Mouse (Mus musculus): Measurements from ENCODE around the gene Slc7a7.
A peak's percentile ranks its signal among the peaks of the same experiment; 100 is the strongest.
"Not testable (repeated sequence)": the region's sequence is repeated elsewhere in the genome, so short reads cannot be mapped to it uniquely, and the experiment has no call there.

The Slc7a7 gene

DNA sequence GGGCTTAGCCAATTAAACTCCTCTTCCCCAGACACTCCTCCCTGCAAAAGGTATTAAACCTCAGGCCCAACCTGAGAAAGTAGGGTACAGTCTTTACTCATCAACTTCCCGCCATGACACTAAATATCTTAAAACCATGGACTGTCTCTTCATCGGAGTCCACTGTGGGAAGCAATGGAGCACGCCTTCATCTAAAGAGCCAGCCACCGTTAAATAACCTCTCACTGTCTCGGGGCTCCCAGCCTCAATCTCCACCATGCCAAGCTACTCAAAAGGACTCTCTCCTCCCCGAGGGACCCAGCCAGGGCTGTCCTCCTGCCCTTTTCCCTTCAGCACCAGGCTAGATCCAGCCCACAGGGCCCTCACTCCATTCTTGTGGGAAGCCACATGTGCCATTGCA, 47.0 kb downstream of the Slc7a7 start:
- no peak for DNase-seq

DNA sequence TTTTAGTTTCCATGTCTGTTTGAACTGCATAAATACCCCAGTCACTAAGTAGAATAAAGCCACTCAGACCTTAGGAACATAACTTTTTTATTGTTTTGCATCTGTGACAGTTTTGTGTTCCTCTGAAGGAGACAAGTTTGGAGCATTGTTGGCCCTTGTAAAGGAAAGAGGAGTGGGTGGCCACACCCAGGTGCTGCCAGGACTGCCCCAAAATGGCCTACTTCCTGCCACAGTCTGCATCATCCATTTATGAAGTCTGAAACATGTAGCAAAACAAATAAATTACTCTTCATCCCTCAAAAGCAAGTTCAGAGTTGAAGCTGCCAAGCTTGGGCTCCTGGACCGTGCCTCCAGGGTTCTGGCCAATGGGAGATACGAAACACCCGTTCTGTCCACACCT, 48.2 kb downstream of the Slc7a7 start:
- DNase-seq = no peak

DNA sequence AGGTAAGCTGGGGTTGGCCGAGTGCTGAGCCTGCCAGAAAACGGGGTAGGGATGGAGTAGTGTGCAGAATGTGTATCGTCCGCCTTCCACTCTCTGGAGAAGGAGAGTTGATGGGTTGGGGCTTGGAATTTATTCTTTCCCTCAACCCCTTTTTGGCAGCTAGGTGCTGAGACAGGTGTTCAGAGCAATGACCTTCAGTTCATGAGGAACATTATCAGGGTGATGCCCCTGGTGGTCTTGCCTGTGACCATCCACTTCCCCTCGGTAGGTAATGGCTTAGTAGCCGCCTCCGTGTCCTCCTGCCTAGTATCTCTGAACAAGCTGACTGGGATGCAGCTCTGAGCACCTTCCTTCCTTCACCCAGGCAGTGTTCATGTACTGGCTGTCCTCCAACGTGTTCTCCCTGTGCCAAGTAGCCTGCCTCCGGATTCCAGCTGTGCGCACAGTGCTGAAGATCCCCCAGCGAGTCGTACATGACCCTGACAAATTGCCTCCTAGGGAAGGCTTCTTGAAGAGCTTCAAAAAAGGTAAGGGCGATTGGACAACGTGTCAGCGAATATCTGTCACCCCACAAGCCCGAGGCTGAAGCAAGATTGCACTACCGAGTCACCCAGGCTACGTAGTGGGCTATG, 50.0 kb downstream of the Slc7a7 start:
- DNase-seq = no peak

DNA sequence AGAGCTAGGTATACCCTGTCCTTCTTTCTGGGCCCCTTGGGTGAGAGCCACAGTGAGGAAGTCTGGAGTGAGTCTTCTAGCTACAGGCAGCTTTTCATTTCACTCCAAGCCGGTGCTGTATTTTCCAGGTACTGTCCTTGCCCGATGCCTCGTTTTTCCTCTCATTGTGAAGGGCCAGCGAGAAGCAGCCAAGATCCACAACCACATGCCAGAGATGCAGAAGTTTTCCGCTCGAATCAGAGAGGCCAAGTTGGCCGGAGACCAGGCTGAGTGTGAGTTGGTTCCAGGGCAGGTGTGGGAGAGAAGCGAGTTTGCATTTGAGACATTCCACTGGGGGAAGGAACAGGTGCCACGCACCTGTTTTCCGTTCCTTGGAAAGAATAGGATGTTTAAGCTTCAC, 51.0 kb downstream of the Slc7a7 start:
- no peak for DNase-seq

DNA sequence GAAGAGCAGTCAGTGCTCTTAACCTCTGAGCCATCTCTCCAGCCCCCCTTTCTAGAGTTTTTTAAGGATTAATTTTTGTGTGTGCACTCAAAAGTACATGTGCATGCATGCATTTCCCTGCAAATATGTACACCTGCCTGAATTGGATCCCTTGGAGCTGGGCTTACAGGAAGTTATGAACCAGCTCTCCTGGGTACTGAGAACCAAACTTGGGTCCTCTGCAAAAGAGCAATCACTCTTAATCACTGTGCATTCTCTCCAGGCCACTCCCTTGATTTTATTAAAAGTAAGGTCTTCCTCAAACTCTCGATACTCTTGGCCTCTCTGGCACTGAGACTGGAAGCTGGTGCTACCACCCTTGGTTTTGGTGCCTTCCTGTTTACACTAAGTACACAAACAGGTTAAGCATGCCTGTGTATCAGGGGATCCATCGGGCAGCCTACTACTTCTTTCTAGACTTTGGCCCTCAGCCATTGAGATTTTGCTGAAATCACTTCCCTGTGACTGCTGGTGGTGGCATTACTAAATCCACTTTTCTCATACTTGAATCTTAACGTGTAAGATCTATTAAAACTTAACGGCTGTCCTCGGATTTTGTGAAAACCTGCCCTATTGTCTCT, 52.4 kb downstream of the Slc7a7 start:
- DNase-seq = no peak

DNA sequence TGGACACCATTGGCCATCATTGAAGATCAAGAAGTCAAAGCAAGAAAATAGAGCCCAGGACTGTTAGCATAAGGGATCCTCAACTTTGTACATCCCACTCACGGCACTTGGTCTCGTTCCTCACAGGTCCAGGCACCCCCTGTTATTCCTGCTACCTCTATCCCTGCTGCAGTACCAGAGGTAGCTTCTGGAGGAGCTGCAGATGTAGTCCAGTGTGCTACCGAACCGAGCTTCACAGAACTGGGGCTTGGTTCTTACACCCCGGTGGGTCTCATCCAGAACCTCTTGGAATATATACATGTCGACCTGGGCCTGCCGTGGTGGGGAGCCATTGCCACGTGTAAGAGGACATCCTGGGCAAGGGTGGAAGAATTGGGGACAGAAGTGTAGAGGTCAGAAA, 54.4 kb downstream of the Slc7a7 start:
- no peak for DNase-seq

DNA sequence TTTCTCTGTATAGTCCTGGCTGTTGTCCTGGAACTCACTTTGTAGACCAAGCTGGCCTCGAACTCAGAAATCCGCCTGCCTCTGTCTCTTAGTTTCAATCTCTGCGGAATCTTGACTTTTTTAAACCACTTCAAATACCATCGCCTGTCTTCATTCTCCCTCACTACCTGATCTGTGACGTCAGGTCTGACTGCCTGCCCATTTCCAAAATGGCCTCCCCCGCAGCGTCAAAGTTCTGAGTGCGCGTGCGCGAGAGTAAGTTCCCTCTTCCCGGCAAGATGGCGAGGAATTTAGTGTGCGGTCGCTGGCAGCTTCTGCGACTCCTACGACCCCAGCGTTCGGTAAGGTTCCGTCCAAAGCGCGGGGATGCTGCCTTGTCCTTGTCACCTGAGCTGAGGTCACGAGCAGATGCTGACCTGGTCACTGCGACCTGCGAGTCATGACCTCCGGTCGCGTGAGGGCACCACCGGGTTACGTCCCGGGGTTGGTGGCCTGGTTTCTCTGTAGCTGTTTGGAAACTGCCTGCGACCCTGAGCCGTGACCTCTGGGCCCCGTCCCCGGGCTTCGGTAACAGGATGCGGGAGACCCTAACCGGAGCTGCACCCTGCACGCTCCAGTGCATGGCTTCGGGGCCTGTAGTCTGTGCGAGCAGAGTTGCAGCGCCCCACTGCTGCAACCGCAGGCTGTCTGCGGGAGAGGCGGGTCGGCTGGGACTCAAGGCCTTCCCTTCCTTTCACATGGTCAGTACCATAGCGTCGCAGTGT, 56.8 kb downstream of the Slc7a7 start, which contains the start of gene Oxa1l:
TSS of gene Oxa1l (plus strand) at position 258 of the 764 bp plus-strand sequence.
- DNase-seq = peak; percentile 96

DNA sequence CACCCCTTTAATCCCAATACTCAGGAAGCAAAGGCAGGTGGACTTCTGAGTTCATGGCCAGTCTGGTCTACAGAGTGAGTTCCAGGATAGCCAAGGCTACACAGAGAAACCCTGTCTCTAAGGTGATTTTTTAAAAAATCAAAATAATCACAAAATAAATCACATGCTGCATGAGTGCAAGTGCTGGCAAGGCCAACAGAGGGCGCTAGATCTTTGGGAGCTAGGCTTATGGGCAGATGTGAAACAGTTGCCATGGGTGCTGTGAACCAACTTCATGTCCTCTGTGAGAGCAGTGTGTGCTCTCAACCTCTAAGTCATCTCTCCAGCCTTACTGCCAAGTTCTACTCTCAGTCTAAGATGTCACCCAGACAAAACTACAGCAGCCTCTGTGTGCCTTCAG, 63.2 kb downstream of the Slc7a7 start:
- no peak for DNase-seq

DNA sequence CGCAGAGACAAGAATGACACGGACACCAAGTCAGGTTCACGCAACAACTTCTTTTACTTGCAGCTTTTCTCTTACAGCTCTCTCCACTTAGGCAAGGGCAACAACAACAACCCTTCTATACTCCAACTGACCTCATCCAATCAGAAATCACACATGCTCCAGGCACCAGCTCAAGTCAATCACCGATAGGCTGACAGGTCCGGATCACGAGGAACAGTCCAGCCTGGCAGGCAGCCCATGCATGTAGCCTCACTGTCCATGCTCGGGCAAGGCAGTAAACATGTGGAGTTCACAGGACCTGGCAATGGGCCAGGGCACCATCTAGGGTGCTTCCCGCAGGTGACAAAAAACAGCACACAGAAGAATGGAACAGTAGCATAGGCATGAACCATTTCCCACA, 65.3 kb downstream of the Slc7a7 start:
- no peak for DNase-seq

DNA sequence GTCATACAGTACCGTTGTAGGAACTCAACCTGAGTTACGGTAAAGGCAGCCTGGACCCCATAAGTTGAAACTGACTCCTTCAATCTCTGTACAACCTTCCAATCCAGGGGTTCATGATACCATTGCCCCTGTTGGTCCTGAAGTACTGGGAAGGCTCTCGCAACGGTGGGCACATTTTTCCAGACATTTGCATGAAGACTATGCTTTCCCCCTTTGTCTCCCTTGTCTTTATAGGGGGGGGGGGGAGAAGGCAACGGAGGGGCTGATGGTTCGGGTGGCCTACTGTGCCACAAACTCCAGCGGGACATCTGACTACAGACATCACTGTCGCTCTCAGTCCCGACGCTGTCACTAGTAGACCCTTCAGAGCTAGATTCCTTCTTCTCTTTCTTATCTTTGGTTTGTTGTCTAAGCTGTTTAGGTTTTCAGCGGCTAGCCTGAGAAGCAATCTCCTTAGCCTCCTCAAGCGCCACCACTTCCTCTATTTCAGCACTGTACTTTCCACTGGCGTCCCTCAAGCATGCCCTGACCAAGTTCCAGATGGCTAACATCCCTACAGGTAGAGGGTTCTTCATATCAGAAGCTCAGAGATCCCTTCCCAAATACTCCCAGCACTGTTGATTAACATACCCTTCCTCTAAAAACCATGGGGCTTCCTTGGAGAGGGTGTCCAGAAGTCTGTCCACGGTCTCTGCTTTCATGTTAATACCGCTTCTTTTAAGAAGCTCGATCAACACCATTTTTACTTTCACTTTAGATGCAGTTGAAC, 66.6 kb downstream of the Slc7a7 start:
- DNase-seq = not testable (repeated sequence)

DNA sequence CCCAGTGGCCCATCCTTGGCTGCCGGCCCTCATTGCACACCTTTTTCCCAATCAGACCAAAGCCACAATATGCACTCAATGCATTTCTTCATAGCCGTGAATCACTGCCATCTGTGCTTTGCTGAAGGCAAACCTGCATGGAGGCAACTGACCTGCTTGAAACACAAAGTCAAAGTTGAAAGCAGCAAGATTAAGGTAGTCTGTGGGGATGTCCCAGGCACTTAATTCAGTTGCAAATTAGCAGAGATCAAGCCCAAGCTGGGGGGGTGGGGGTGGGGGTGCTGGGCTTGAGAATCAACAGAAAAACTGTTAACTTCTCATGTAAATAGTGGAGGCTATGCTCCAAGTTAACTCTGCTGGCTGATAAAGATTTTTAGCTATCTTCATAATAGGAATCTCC, 75.8 kb downstream of the Slc7a7 start:
- not testable (repeated sequence) for DNase-seq

DNA sequence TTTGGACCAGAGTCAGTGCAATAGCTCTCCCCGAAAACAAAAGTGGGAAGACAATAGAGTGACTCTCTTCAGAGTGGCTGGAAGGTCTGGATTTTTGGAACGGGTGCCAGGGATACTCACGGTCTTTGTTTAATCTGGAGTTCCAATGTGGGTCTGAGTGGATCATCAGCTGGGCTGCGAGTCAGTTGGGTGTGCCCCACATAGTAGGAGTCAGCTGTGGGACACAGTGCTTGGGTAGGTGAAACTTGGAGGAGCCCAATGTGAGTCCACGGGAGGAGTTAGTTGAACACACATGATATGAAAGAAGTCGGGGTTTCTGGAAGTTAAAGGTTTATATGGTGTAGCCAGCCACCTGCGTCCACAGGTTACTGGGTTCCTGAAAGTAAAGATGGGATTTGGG, 76.7 kb downstream of the Slc7a7 start:
- DNase-seq = no peak

DNA sequence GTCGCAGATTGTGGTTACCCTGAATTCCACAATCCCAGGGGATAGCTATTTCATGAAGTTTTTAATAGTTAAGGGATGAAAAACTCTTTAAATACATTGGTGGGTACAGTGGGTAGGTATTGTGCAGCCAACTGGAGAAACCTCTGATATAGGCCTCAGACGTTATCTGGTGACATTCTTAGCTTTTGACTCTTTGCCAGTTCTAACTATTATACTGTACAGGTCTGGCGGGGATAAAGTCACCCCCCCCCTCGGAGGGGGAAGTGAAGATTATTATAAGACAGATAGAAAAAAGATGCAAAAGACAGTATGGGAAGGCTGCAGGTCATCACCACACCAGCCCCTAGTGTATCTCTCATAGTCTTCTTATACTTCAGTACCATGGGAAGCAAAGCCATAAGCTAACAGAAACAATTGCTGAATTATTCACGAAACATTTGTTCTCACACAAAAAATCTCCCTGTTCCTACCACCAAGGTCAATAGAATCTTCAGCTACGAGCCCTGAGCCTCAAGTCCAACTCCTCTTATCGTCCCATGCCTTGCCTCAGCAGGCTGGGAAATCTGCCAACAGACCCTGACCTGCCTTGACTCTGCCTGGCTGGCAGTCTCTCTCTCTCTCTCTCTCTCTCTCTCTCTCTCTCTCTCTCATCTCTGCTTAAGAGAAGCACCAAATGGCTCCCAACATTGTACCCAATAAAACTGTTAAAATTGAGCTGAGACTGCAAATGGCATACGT, 84.0 kb downstream of the Slc7a7 start:
- DNase-seq = no peak

DNA sequence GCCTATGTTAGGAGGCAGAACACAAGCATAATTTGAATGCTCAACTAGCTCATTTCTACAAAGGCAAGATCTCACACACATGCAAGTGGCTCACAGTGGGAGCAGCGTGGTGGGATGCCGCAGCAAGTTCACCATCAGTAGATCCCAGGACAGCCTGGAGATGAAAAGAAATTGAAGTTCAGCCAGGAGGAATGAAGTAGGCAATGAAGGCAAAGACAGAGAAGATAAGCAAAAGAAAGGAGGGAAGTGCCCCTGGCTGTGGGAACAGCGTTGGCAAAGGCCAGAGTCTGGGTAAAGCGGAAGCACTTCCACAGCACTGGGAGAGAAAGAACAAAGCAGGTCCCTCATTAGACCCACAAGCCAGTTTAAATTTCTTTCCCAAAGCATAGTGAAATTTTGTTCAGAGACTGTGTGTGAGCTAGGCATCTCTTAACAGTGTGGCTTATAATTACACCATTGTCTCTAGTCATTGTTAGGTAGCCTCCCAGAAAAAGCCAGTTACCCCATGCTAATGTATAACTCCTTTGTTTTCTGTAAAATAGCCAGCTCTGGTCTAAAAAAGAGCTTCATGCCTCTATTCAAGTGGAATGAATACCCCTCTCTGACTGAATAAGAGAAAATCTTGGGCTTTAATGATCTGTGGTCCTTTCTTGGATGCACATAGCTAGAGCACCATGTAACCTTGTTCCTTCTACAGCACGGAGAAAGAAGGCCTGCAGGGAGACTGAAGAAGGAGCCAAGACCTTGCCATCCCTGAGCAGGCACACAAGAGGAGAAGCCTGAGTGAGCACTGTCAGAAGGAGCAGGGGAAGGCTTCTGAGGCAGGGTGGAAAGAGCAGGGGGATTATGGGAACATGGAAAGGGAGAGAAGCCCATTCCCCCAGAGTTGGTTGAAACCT, 85.2 kb downstream of the Slc7a7 start:
- peak; percentile 12 for DNase-seq

DNA sequence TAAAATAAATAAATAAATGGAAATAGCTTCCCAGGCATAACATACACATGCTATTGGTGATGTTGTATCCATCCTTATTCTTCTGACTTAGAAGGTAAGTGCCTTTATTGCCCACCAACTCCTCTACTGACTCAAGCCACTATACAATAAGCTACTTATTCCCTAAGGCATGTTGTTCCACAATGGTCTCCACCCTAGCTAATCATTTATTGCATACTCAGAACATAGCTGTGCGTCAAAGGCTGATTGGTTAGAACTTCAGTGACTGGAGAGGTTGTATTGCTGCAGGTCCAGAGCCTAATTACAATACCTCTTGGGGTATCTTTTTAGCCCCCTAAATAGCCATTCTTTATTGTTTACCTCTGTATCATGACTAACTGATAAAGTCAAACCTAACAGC, 86.4 kb downstream of the Slc7a7 start:
- no peak for DNase-seq

DNA sequence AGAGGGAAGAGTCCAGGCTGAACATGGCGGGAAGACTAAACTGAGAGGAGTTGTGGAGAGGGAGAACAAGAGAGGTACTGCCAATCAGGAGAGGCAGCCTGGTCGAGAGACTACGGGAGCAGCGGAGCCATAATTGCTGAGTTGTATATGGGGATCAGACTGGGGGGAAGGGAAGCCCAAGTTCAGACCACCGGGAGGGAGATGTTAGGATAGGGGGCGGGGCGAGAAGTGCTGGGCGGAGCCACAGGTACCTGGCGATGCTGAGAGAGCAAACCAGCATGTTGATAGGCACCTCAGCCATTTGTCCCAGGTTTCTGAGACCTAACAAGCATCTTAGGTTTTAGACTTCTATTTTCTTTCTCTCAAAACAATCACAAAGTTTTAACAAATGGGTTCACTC, 88.4 kb downstream of the Slc7a7 start:
- peak; percentile 13 for DNase-seq

DNA sequence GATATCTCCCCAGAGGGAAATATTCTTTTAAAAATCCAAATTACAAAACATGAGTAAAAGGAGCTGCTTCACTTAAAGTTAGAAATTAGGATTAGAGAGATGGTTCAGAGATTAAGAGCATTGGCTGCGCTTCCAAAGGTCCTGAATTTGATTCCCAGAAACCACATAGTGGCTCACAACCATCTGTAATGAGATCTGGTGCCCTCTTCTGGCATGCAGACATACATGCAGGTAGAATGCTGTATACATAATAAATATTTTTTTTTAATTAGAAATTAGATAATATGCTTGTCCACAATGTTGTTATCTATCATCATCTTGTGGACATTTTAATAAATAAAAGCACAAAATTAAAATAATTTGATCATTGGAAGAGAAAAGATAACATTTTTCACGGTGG, 89.0 kb downstream of the Slc7a7 start:
- DNase-seq = no peak

DNA sequence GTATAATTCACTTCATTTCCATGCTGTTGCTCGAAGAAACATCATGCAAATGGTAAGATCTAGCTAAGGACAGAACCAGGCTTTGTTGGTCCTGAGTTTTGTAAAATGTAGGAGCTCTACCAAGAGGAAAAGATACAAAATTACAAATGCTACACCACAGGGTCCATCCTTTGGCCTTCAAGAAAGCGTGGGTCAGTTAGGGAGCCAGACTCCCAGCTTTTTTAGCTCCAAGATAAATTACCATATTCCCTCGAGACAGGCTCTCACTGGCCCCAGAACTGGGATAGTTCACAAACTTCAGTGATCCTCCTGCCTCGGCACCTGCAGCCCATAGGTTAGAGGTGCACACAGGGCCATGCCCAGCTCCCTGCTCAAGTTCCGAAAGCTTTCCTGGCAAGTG, 93.1 kb downstream of the Slc7a7 start:
- DNase-seq = no peak

DNA sequence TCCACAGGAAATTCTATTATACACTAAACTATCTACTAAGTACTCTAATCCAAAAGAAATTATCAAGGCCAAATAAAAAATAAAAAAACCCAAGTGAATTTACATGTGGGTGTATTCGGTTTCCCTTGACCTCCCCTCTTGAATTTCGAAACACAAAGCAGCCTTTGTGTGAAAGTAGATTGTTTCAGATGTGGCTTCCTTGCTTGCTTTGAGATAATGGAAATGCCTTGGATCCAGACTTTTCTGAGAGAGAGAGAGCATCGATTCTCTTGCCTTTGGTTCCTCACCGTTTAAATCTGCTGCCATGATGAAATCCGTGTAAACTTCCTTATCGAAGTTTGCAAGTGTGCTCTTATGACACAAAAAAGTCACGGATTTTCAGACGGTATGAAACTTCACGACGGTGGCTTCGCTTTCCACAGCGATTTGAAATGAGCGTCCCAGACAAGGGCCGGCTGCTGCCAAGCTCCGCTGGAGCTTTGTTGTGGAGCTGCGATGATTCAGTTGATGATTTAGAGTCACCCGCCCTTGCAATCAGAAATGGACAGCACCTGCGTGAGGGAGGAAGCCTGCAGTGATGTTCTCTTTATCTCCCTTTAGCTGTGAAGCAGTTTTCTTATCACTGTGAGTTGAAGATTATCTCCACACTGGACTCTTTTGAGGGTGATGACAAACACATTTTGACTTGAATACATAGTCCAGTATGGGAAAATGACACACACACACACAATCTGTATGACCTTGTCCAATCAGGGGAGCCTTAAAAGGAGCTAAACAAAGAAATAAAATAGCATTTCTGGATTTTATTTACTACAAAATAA, 95.8 kb downstream of the Slc7a7 start:
- no peak for DNase-seq

Measured in embryo, embryonic 11 days (tissue).